Mouse (Mus musculus) heart, embryonic 16.5 days (tissue): Measurements from ENCODE around the gene Acp7. TPM values are rescaled to one million over a fixed set of nuclear protein-coding genes. Genes with fewer than 3 reads are reported as not detected.

Source experiments
- ATAC-seq: fragments of 200-750 bp; cut with Nextera tagmentation; replicated peaks from 2 replicates; pipeline ENCODE4 v1.8.0; 2017; ENCODE audit warnings: moderate number of reproducible peaks; ENCODE audit not compliant: insufficient read depth, low FRiP score; ENCODE audit errors: extremely low read depth
- H3K27ac ChIP-seq: fragments of 300-500 bp; sonication (generic); 2 replicates; pipeline ENCODE4 v1.5.1; 2014; ENCODE audit warnings: mild to moderate bottlenecking, low read length, control low read depth, moderate library complexity
- H3K27me3 ChIP-seq: fragments of 300-500 bp; sonication (generic); 2 replicates; pipeline ENCODE4 v1.6.1; 2014; ENCODE audit warnings: low read length, mixed read lengths; ENCODE audit not compliant: control insufficient read depth, insufficient read depth
- H3K36me3 ChIP-seq: fragments of 300-500 bp; sonication (generic); 2 replicates; pipeline ENCODE4 v1.6.1; 2014; ENCODE audit not compliant: control insufficient read depth, insufficient read depth
- H3K4me1 ChIP-seq: fragments of 300-500 bp; sonication (generic); 2 replicates; pipeline ENCODE4 v1.6.1; 2014; ENCODE audit warnings: low read length, mixed read lengths; ENCODE audit not compliant: control insufficient read depth, insufficient read depth
- H3K4me2 ChIP-seq: fragments of 300-500 bp; sonication (generic); 2 replicates; pipeline ENCODE4 v1.6.1; 2014; ENCODE audit warnings: low read depth, mild to moderate bottlenecking, control low read depth, low read length
- H3K4me3 ChIP-seq: fragments of 300-500 bp; sonication (generic); 2 replicates; pipeline ENCODE4 v1.5.1; 2014; ENCODE audit warnings: mild to moderate bottlenecking, control low read depth, low read length
- H3K9ac ChIP-seq: fragments of 300-500 bp; sonication (generic); 2 replicates; pipeline ENCODE4 v1.6.1; 2014; ENCODE audit warnings: low read length, control low read depth
- H3K9me3 ChIP-seq: fragments of 300-500 bp; sonication (generic); replicated peaks from 2 replicates; pipeline ENCODE4 v1.6.1; 2016; ENCODE audit warnings: low read length; ENCODE audit not compliant: control insufficient read depth
- WGBS: fragments of 180-500 bp; shearing (Covaris S2); extraction: QIAGEN DNeasy Blood & Tissue Kit; methylation state at CpG from one replicate; pipeline ENCODE4 v1.1.7; 2014; 5-methylcytosine and 5-hydroxymethylcytosine counted together
- polyA plus RNA-seq: library from polyadenylated mRNA; unstranded; fragments of >200 nt; fragmentation: Nextera tagmentation; extraction: Ambion mirVana; gene quantifications from 2 replicates; pipeline ENCODE4 v1.2.1, GENCODE M21; 2015

Acp7 gene
- polyA plus RNA-seq, 1 experiment from 2014 or later, result not detected

GRCm38 (mm10) chr7:28656430-28656829 is 25.3 kb upstream of the Acp7 start:
- Histone ChIP-seq H3K36me3 (no peaks in the 10 kb centered on the region), H3K27me3 (no peaks in the 10 kb centered on the region), H3K9ac (no peak overlapping the region), H3K4me2 (no peak overlapping the region), H3K4me1 (no peaks in the 10 kb centered on the region), H3K4me3 (no peak overlapping the region), H3K9me3 (no peaks in the 10 kb centered on the region), H3K27ac (no peak overlapping the region)
- WGBS, result 51% methylated on average over 4 of the region's 4 CpGs
- ATAC-seq, result no peak

GRCm38 (mm10) chr7:28651157-28651556 is 20.0 kb upstream of the Acp7 start:
- no peaks in the 10 kb centered on the region for H3K27me3 ChIP-seq
- WGBS, result 82% methylated on average over 2 of the region's 2 CpGs
- H3K27ac ChIP-seq, result no peak overlapping the region
- ATAC-seq, result no peak
- H3K9ac ChIP-seq, result no peak overlapping the region
- H3K36me3 ChIP-seq, result no peaks in the 10 kb centered on the region
- no peaks in the 10 kb centered on the region for H3K4me1 ChIP-seq
- H3K9me3 ChIP-seq, result no peaks in the 10 kb centered on the region
- H3K4me2 ChIP-seq, result no peak overlapping the region
- no peak overlapping the region for H3K4me3 ChIP-seq

- WGBS, result 49% methylated on average over 7 of the region's 7 CpGs
- no peak for ATAC-seq
These were observed 15.9 kb upstream of the Acp7 start for GRCm38 (mm10) chr7:28647016-28647415.

GRCm38 (mm10) chr7:28645947-28646475 is 14.9 kb upstream of the Acp7 start:
- Histone ChIP-seq H3K4me1 (no peaks in the 10 kb centered on the region), H3K4me2 (no peak overlapping the region), H3K4me3 (no peak overlapping the region), H3K36me3 (no peaks in the 10 kb centered on the region), H3K27ac (no peak overlapping the region), H3K27me3 (no peaks in the 10 kb centered on the region), H3K9me3 (no peaks in the 10 kb centered on the region), H3K9ac (no peak overlapping the region)
- no peak for ATAC-seq
- WGBS, result 84% methylated on average over 2 of the region's 2 CpGs

More at GRCm38 (mm10) chr7:28647016-28647415, 15.9 kb upstream of the Acp7 start:
- Histone ChIP-seq H3K9me3 (no peaks in the 10 kb centered on the region), H3K4me2 (no peak overlapping the region), H3K9ac (no peak overlapping the region), H3K4me3 (no peak overlapping the region), H3K36me3 (no peaks in the 10 kb centered on the region), H3K4me1 (no peaks in the 10 kb centered on the region), H3K27ac (no peak overlapping the region), H3K27me3 (no peaks in the 10 kb centered on the region)

- Histone ChIP-seq H3K4me1 (no peaks in the 10 kb centered on the region), H3K36me3 (no peaks in the 10 kb centered on the region), H3K27ac (no peak overlapping the region), H3K9ac (no peak overlapping the region), H3K27me3 (no peaks in the 10 kb centered on the region), H3K9me3 (no peaks in the 10 kb centered on the region), H3K4me3 (no peak overlapping the region), H3K4me2 (no peak overlapping the region)
- 76% methylated on average over 6 of the region's 6 CpGs for WGBS
- ATAC-seq, result no peak
These were observed 14.2 kb upstream of the Acp7 start for GRCm38 (mm10) chr7:28645366-28645765.

GRCm38 (mm10) chr7:28641546-28641945 is 10.4 kb upstream of the Acp7 start:
- H3K9ac ChIP-seq, result no peak overlapping the region
- no peak overlapping the region for H3K4me2 ChIP-seq
- ATAC-seq, result no peak
- no peak overlapping the region for H3K27ac ChIP-seq
- H3K9me3 ChIP-seq, result no peaks in the 10 kb centered on the region
- no peaks in the 10 kb centered on the region for H3K27me3 ChIP-seq
- no peaks in the 10 kb centered on the region for H3K4me1 ChIP-seq
- no peak overlapping the region for H3K4me3 ChIP-seq
- no peaks in the 10 kb centered on the region for H3K36me3 ChIP-seq
- 58% methylated on average over 8 of the region's 8 CpGs for WGBS

GRCm38 (mm10) chr7:28637511-28637910 is 6.4 kb upstream of the Acp7 start:
- 9% methylated on average over 8 of the region's 8 CpGs for WGBS

GRCm38 (mm10) chr7:28634128-28634527 is 3.0 kb upstream of the Acp7 start:
- Histone ChIP-seq H3K36me3 (no peaks in the 10 kb centered on the region), H3K4me1 (no peaks in the 10 kb centered on the region), H3K4me2 (no peak overlapping the region), H3K9me3 (peaks cover 3% of the 10 kb centered on the region; the same call in 1 of the 2 replicates), H3K27me3 (peaks cover 31% of the 10 kb centered on the region), H3K27ac (no peak overlapping the region), H3K4me3 (no peak overlapping the region), H3K9ac (no peak overlapping the region)
- 39% methylated on average over 4 of the region's 4 CpGs for WGBS
- ATAC-seq, result no peak

More at GRCm38 (mm10) chr7:28637511-28637910, 6.4 kb upstream of the Acp7 start:
- H3K9me3 ChIP-seq, result peaks cover 3% of the 10 kb centered on the region; the same call in 1 of the 2 replicates
- H3K4me2 ChIP-seq, result 0 out of 2 replicates have a peak overlapping the region, but pooled peaks have one; percentile 5
- 0 out of 2 replicates have a peak, but pooled peaks cover under 1% of the 10 kb centered on the region for H3K27me3 ChIP-seq
- no peak overlapping the region for H3K4me3 ChIP-seq
- no peaks in the 10 kb centered on the region for H3K4me1 ChIP-seq
- ATAC-seq, result no peak
- no peak overlapping the region for H3K27ac ChIP-seq
- no peak overlapping the region for H3K9ac ChIP-seq
- no peaks in the 10 kb centered on the region for H3K36me3 ChIP-seq

GRCm38 (mm10) chr7:28624791-28625190 is 6.3 kb downstream of the Acp7 start:
- Histone ChIP-seq H3K9me3 (no peaks in the 10 kb centered on the region), H3K4me2 (no peak overlapping the region), H3K4me3 (no peak overlapping the region), H3K27ac (no peak overlapping the region), H3K4me1 (no peaks in the 10 kb centered on the region), H3K9ac (no peak overlapping the region), H3K27me3 (peaks cover 18% of the 10 kb centered on the region), H3K36me3 (no peaks in the 10 kb centered on the region)
- ATAC-seq, result no peak
- 63% methylated on average over 5 of the region's 5 CpGs for WGBS
